Mouse (Mus musculus) CH12.LX (cell line): ENCODE results near the gene Fam19a1.

Source experiments
- CHD1 ChIP-seq: IDR thresholded peaks from 2 replicates; pipeline ENCODE4 v1.6.1; 2012; ENCODE audit warnings: low read depth, low read length, improper control_type of control experiment, inconsistent platforms
- CTCF ChIP-seq, 2 experiments: IDR thresholded peaks in 1 of 2; conservative IDR thresholded peaks in 1 of 2; 2 replicates each; pipeline ENCODE4 v1.5.1; 2011 to 2012; ENCODE audit warnings: low read depth in 2 of 2, low read length in 2 of 2, improper control_type of control experiment in 1 of 2, inconsistent platforms in 1 of 2, mild to moderate bottlenecking in 1 of 2, moderate library complexity in 1 of 2
- ELF1 ChIP-seq: IDR thresholded peaks from 2 replicates; pipeline ENCODE4 v1.6.1; 2014; ENCODE audit warnings: low read depth, mild to moderate bottlenecking, inconsistent platforms, low read length, improper control_type of control experiment
- ETS1 ChIP-seq: conservative IDR thresholded peaks from 2 replicates; pipeline ENCODE4 v1.6.1; 2012; ENCODE audit warnings: low read depth, mild to moderate bottlenecking, inconsistent platforms, low read length, improper control_type of control experiment, moderate library complexity
- POLR2A ChIP-seq: IDR thresholded peaks from 2 replicates; pipeline ENCODE4 v1.6.1; 2011; ENCODE audit warnings: low read depth, mild to moderate bottlenecking, improper control_type of control experiment, low read length
- POLR2AphosphoS2 ChIP-seq: IDR thresholded peaks from 2 replicates; pipeline ENCODE4 v1.6.1; 2011; ENCODE audit warnings: low read depth, low read length, improper control_type of control experiment
- UBTF ChIP-seq: IDR thresholded peaks from 2 replicates; pipeline ENCODE4 v1.6.1; 2012; ENCODE audit warnings: low read depth, mild to moderate bottlenecking, inconsistent platforms, low read length, improper control_type of control experiment, moderate library complexity
- USF1 ChIP-seq: IDR thresholded peaks from 2 replicates; pipeline ENCODE4 v1.6.1; 2014; ENCODE audit warnings: low read depth, mild to moderate bottlenecking, inconsistent platforms, low read length, improper control_type of control experiment

GRCm38 (mm10) chr6:96373274-96373673 lies 260.3 kb downstream of the Fam19a1 start:
- TF ChIP-seq ELF1: no peak
- TF ChIP-seq USF1: no peak
- TF ChIP-seq CHD1: no peak
- TF ChIP-seq CTCF (conservative IDR thresholded peaks at IDR 0.05 in 1 of 2, IDR thresholded peaks at IDR 0.05 in 1 of 2; ENCODE audit: low read depth in 2 of 2, low read length in 2 of 2): no peak
- no peak for TF ChIP-seq POLR2AphosphoS2
- no peak for TF ChIP-seq UBTF
- no peak for TF ChIP-seq ETS1
- no peak for TF ChIP-seq POLR2A
